Mouse (Mus musculus): ENCODE results near the gene H1foo. TPM values are rescaled to one million over a fixed set of nuclear protein-coding genes. Genes with fewer than 3 reads are reported as not detected.
A peak's percentile ranks its signal among the peaks of the same experiment; 100 is the strongest.

H1foo gene
- not detected in 2 replicates for polyA plus RNA-seq (2012; rRNA removed)

GRCm38 (mm10) chr6:115944638-115945037, at the start of gene H1foo:
TSS of gene H1foo (plus strand) at chr6:115944938.
- no peaks in the 10 kb centered on the region for H3K36me3 ChIP-seq (ENCODE audit: control insufficient read depth, insufficient read depth, low read length)
- DNase-seq (ENCODE audit: low read depth in 1 of 2, low spot score in 2 of 2), result no peak
- no peak for TF ChIP-seq POLR2A (IDR thresholded peaks at IDR 0.05; ENCODE audit: low read depth, low read length)
- TF ChIP-seq CTCF (IDR thresholded peaks at IDR 0.05; ENCODE audit: extremely low read depth, insufficient read depth, insufficient read length, insufficient replicate concordance), result no peak
- no peak within 1 kb of the TSS for H3K4me3 ChIP-seq (ENCODE audit: extremely low read depth, insufficient read depth, insufficient read length)
- peaks cover 10% of the 10 kb centered on the region; the same call in 1 of the 2 replicates for H3K4me1 ChIP-seq (ENCODE audit: control insufficient read depth, insufficient read depth, insufficient read length)
- no peak within 1 kb of the TSS for H3K27ac ChIP-seq (ENCODE audit: insufficient read depth, low read length)
- H3K27me3 ChIP-seq (ENCODE audit: control insufficient read depth, insufficient read depth, low read length), result no peaks in the 10 kb centered on the region
- WGBS, result 90% methylated on average over 5 of the region's 5 CpGs

- no peak for TF ChIP-seq CTCF (IDR thresholded peaks at IDR 0.05; ENCODE audit: extremely low read depth, insufficient read depth, insufficient read length, insufficient replicate concordance)
- no peak for TF ChIP-seq POLR2A (IDR thresholded peaks at IDR 0.05; ENCODE audit: low read depth, low read length)
- peaks cover 2% of the 10 kb centered on the region; the same call in 1 of the 2 replicates for H3K4me1 ChIP-seq (ENCODE audit: control insufficient read depth, insufficient read depth, insufficient read length)
- no peak for DNase-seq (ENCODE audit: low read depth in 1 of 2, low spot score in 2 of 2)
- H3K27ac ChIP-seq (ENCODE audit: insufficient read depth, low read length), result no peak overlapping the region
- no peaks in the 10 kb centered on the region for H3K36me3 ChIP-seq (ENCODE audit: control insufficient read depth, insufficient read depth, low read length)
- WGBS, result 97% methylated on average over 1 of the region's 1 CpGs
- no peaks in the 10 kb centered on the region for H3K27me3 ChIP-seq (ENCODE audit: control insufficient read depth, insufficient read depth, low read length)
- no peak overlapping the region for H3K4me3 ChIP-seq (ENCODE audit: extremely low read depth, insufficient read depth, insufficient read length)
Measured at GRCm38 (mm10) chr6:115896346-115896745, 48.4 kb upstream of the H1foo start.

- Histone ChIP-seq H3K4me3 (ENCODE audit: extremely low read depth, insufficient read depth, insufficient read length) (no peak overlapping the region), H3K4me1 (ENCODE audit: control insufficient read depth, insufficient read depth, insufficient read length) (peaks cover 2% of the 10 kb centered on the region; the same call in 1 of the 2 replicates), H3K27me3 (ENCODE audit: control insufficient read depth, insufficient read depth, low read length) (no peaks in the 10 kb centered on the region), H3K36me3 (ENCODE audit: control insufficient read depth, insufficient read depth, low read length) (no peaks in the 10 kb centered on the region), H3K27ac (ENCODE audit: insufficient read depth, low read length) (no peak overlapping the region)
- 42% methylated on average over 4 of the region's 4 CpGs for WGBS
- TF ChIP-seq CTCF (IDR thresholded peaks at IDR 0.05; ENCODE audit: extremely low read depth, insufficient read depth, insufficient read length, insufficient replicate concordance), result no peak
- no peak for TF ChIP-seq POLR2A (IDR thresholded peaks at IDR 0.05; ENCODE audit: low read depth, low read length)
- DNase-seq (ENCODE audit: low read depth in 1 of 2, low spot score in 2 of 2), result no peak
Measured at GRCm38 (mm10) chr6:115897117-115897516, 47.6 kb upstream of the H1foo start.

GRCm38 (mm10) chr6:115897926-115898520, 46.7 kb upstream of the H1foo start:
- no peak for TF ChIP-seq CTCF (IDR thresholded peaks at IDR 0.05; ENCODE audit: extremely low read depth, insufficient read depth, insufficient read length, insufficient replicate concordance)
- no peak for TF ChIP-seq POLR2A (IDR thresholded peaks at IDR 0.05; ENCODE audit: low read depth, low read length)
- Histone ChIP-seq H3K27ac (ENCODE audit: insufficient read depth, low read length) (no peak overlapping the region), H3K27me3 (ENCODE audit: control insufficient read depth, insufficient read depth, low read length) (no peaks in the 10 kb centered on the region), H3K4me3 (ENCODE audit: extremely low read depth, insufficient read depth, insufficient read length) (no peak overlapping the region), H3K4me1 (ENCODE audit: control insufficient read depth, insufficient read depth, insufficient read length) (peaks cover 2% of the 10 kb centered on the region; the same call in 1 of the 2 replicates), H3K36me3 (ENCODE audit: control insufficient read depth, insufficient read depth, low read length) (no peaks in the 10 kb centered on the region)
- DNase-seq (ENCODE audit: low read depth in 1 of 2, low spot score in 2 of 2), result no peak
- 73% methylated on average over 7 of the region's 7 CpGs for WGBS

GRCm38 (mm10) chr6:115901062-115901461, 43.7 kb upstream of the H1foo start:
- Histone ChIP-seq H3K27ac (ENCODE audit: insufficient read depth, low read length) (no peak overlapping the region), H3K4me1 (ENCODE audit: control insufficient read depth, insufficient read depth, insufficient read length) (peaks cover 2% of the 10 kb centered on the region; the same call in 1 of the 2 replicates), H3K4me3 (ENCODE audit: extremely low read depth, insufficient read depth, insufficient read length) (no peak overlapping the region), H3K27me3 (ENCODE audit: control insufficient read depth, insufficient read depth, low read length) (no peaks in the 10 kb centered on the region), H3K36me3 (ENCODE audit: control insufficient read depth, insufficient read depth, low read length) (no peaks in the 10 kb centered on the region)
- 12% methylated on average over 3 of the region's 3 CpGs for WGBS
- peak in 1 of 2 experiments; percentile 55 for DNase-seq (ENCODE audit: low read depth in 1 of 2, low spot score in 2 of 2)
- TF ChIP-seq POLR2A (IDR thresholded peaks at IDR 0.05; ENCODE audit: low read depth, low read length) (no peak), CTCF (IDR thresholded peaks at IDR 0.05; ENCODE audit: extremely low read depth, insufficient read depth, insufficient read length, insufficient replicate concordance) (peak; percentile 79; the same call in 1 of the 2 replicates)

- H3K4me3 ChIP-seq (ENCODE audit: extremely low read depth, insufficient read depth, insufficient read length), result no peak overlapping the region
- WGBS, result 68% methylated on average over 8 of the region's 8 CpGs
- peaks cover 4% of the 10 kb centered on the region; the same call in 1 of the 2 replicates for H3K4me1 ChIP-seq (ENCODE audit: control insufficient read depth, insufficient read depth, insufficient read length)
- no peaks in the 10 kb centered on the region for H3K36me3 ChIP-seq (ENCODE audit: control insufficient read depth, insufficient read depth, low read length)
- 0 out of 2 replicates have a peak overlapping the region, but pooled peaks have one; percentile 16 for H3K27ac ChIP-seq (ENCODE audit: insufficient read depth, low read length)
- DNase-seq (ENCODE audit: low read depth in 1 of 2, low spot score in 2 of 2), result no peak
- H3K27me3 ChIP-seq (ENCODE audit: control insufficient read depth, insufficient read depth, low read length), result no peaks in the 10 kb centered on the region
- no peak for TF ChIP-seq POLR2A (IDR thresholded peaks at IDR 0.05; ENCODE audit: low read depth, low read length)
- TF ChIP-seq CTCF (IDR thresholded peaks at IDR 0.05; ENCODE audit: extremely low read depth, insufficient read depth, insufficient read length, insufficient replicate concordance), result no peak
Measured at GRCm38 (mm10) chr6:115901489-115901931, 43.2 kb upstream of the H1foo start.

- Histone ChIP-seq H3K27ac (ENCODE audit: insufficient read depth, low read length) (no peak overlapping the region), H3K27me3 (ENCODE audit: control insufficient read depth, insufficient read depth, low read length) (no peaks in the 10 kb centered on the region), H3K4me3 (ENCODE audit: extremely low read depth, insufficient read depth, insufficient read length) (no peak overlapping the region), H3K36me3 (ENCODE audit: control insufficient read depth, insufficient read depth, low read length) (no peaks in the 10 kb centered on the region), H3K4me1 (ENCODE audit: control insufficient read depth, insufficient read depth, insufficient read length) (peaks cover 12% of the 10 kb centered on the region; the same call in 1 of the 2 replicates)
- no peak for DNase-seq (ENCODE audit: low read depth in 1 of 2, low spot score in 2 of 2)
- no peak for TF ChIP-seq CTCF (IDR thresholded peaks at IDR 0.05; ENCODE audit: extremely low read depth, insufficient read depth, insufficient read length, insufficient replicate concordance)
- WGBS, result 93% methylated on average over 3 of the region's 3 CpGs
Measured at GRCm38 (mm10) chr6:115902545-115902944, 42.2 kb upstream of the H1foo start.

Measured in spleen, adult 2 months (tissue).